Mouse (Mus musculus): ENCODE results near the gene Banf1. TPM values are rescaled to one million over a fixed set of nuclear protein-coding genes. Genes with fewer than 3 reads are reported as not detected.

The Banf1 gene
- polyA plus RNA-seq, 1 experiment from 2014 or later, result 324 TPM

DNA sequence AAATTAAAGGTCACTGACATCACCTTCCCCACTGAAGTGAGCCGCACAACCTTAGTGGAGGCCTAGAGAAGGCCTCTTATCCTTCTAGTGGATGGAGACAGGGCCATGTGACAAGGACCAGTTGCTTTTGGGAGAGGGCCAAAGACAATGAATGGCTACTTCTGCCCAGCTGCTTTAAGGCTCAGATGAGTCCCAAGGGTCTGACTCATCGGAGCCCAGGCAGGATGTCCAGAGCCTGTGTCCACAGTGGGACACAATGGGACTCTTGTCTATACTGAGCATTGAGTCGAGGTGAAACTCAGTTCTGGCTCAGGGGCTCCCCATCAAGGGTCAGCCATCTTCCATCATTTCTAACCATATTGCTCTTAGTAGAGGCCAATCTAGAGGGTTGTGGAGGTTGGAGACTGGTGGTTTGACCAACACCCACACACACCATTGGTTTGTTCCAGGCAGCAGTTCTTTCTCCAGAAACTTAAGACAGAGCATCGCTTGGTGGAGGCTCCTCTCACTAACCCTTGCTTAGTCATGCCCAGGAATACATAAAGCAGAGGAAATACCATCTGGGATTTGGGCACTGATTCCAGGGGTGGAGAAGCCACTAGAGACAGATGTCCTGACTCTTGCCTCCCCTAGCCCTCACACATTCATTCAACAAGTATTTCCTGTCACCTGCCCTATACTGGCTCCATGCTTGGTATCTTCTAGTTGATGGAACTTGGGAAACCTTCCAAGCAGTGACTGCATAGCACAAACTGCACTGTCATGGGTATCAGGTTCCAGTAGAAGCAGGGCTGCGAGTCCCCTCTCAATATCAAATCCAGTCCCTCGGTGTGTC, 21.5 kb downstream of the Banf1 start:
- H3K4me2 ChIP-seq (replicated peaks), result no peak overlapping the region
- H3K27ac ChIP-seq, result no peak overlapping the region
- no peaks in the 10 kb centered on the region for H3K9me3 ChIP-seq (replicated peaks)
- WGBS, result 79% methylated on average over 6 of the region's 6 CpGs
- H3K9ac ChIP-seq, result no peak overlapping the region
- no peak overlapping the region for H3K4me3 ChIP-seq
- H3K36me3 ChIP-seq, result no peaks in the 10 kb centered on the region
- H3K27me3 ChIP-seq, result peaks cover 8% of the 10 kb centered on the region; the same call in 1 of the 2 replicates
- H3K4me1 ChIP-seq, result peaks cover 6% of the 10 kb centered on the region; the same call in 1 of the 2 replicates
- ATAC-seq (ENCODE audit: low FRiP score), result no peak

GRCm38 (mm10) chr19:5341360-5341759, 25.6 kb downstream of the Banf1 start:
- H3K27ac ChIP-seq, result no peak overlapping the region
- H3K36me3 ChIP-seq, result no peaks in the 10 kb centered on the region
- WGBS, result 96% methylated on average over 7 of the region's 7 CpGs
- H3K9me3 ChIP-seq (replicated peaks), result no peaks in the 10 kb centered on the region
- no peak overlapping the region for H3K4me2 ChIP-seq (replicated peaks)
- H3K9ac ChIP-seq, result no peak overlapping the region
- peaks cover 4% of the 10 kb centered on the region; the same call in 1 of the 2 replicates for H3K27me3 ChIP-seq
- H3K4me3 ChIP-seq, result no peak overlapping the region
- H3K4me1 ChIP-seq, result no peaks in the 10 kb centered on the region
- no peak for ATAC-seq (ENCODE audit: low FRiP score)

DNA sequence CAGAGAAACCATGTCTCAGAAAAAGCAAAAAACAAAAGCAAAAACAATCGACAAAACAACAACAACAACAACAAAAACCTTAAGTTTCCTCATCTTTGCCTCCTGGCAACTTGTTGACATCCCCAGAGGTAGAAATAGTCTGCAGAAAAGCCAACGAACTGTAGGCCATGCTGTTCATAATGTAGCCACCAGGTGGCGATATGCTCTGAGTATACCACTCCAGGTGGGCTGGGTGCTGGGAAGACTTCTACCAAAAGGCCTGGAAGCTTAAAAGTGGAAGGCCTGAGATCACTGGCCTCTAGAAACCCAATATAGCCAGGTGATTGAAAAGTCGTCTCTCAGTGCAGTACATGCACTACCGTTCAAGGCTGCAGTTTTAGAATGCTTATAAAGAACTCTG, 29.0 kb downstream of the Banf1 start:
- Histone ChIP-seq H3K9me3 (replicated peaks) (no peaks in the 10 kb centered on the region), H3K9ac (no peak overlapping the region), H3K4me1 (no peaks in the 10 kb centered on the region), H3K27ac (no peak overlapping the region), H3K36me3 (no peaks in the 10 kb centered on the region), H3K4me2 (replicated peaks) (no peak overlapping the region), H3K4me3 (no peak overlapping the region), H3K27me3 (peaks cover 4% of the 10 kb centered on the region; the same call in 1 of the 2 replicates)
- 19% methylated on average over 5 of the region's 5 CpGs for WGBS
- no peak for ATAC-seq (ENCODE audit: low FRiP score)

DNA sequence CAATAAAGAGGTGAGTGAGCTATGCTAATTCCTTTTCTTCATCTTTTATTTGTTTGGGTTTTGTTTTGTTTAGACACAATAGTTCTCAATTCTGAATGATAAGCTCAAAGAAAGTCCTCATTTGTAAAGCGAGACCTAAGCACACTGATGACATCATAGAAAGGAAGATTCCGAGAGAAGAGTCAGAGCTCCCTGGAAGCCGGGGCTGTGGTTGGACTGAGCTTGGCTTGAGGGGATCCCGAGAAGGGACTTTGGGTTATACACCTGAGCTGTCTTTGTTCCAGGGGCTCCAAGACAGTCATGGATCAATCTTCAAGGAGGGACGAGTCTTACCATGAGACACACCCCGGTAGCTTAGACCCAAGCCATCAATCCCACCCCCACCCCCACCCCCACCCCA, 31.5 kb downstream of the Banf1 start, which contains the start of gene Catsper1:
Catsper1 (plus strand) TSS at position 301 of the 400 bp plus-strand sequence.
- H3K27me3 ChIP-seq, result no peaks in the 10 kb centered on the region
- H3K4me2 ChIP-seq (replicated peaks), result no peak within 1 kb of the TSS
- no peak within 1 kb of the TSS for H3K9ac ChIP-seq
- H3K36me3 ChIP-seq, result no peaks in the 10 kb centered on the region
- no peaks in the 10 kb centered on the region for H3K4me1 ChIP-seq
- no peak within 1 kb of the TSS for H3K4me3 ChIP-seq
- no peak for ATAC-seq (ENCODE audit: low FRiP score)
- 90% methylated on average over 6 of the region's 6 CpGs for WGBS
- H3K27ac ChIP-seq, result no peak within 1 kb of the TSS
- H3K9me3 ChIP-seq (replicated peaks), result no peaks in the 10 kb centered on the region

GRCm38 (mm10) chr19:5334741-5335140, 32.2 kb downstream of the Banf1 start:
- ATAC-seq (ENCODE audit: low FRiP score), result no peak
- H3K9me3 ChIP-seq (replicated peaks), result no peaks in the 10 kb centered on the region
- H3K36me3 ChIP-seq, result no peaks in the 10 kb centered on the region
- no peak overlapping the region for H3K27ac ChIP-seq
- H3K27me3 ChIP-seq, result no peaks in the 10 kb centered on the region
- no peak overlapping the region for H3K9ac ChIP-seq
- H3K4me2 ChIP-seq (replicated peaks), result no peak overlapping the region
- WGBS, result 73% methylated on average over 5 of the region's 5 CpGs
- no peak overlapping the region for H3K4me3 ChIP-seq
- no peaks in the 10 kb centered on the region for H3K4me1 ChIP-seq

GRCm38 (mm10) chr19:5327970-5328369, 39.0 kb downstream of the Banf1 start:
- H3K9me3 ChIP-seq (replicated peaks), result no peaks in the 10 kb centered on the region
- H3K36me3 ChIP-seq, result no peaks in the 10 kb centered on the region
- no peak overlapping the region for H3K4me2 ChIP-seq (replicated peaks)
- H3K27ac ChIP-seq, result no peak overlapping the region
- no peaks in the 10 kb centered on the region for H3K27me3 ChIP-seq
- ATAC-seq (ENCODE audit: low FRiP score), result no peak
- H3K4me3 ChIP-seq, result no peak overlapping the region
- no peak overlapping the region for H3K9ac ChIP-seq
- 70% methylated on average over 19 of the region's 19 CpGs for WGBS
- no peaks in the 10 kb centered on the region for H3K4me1 ChIP-seq

- Histone ChIP-seq H3K27me3 (no peaks in the 10 kb centered on the region), H3K4me2 (replicated peaks) (no peak overlapping the region), H3K27ac (no peak overlapping the region), H3K4me3 (no peak overlapping the region), H3K9ac (no peak overlapping the region), H3K4me1 (no peaks in the 10 kb centered on the region), H3K36me3 (no peaks in the 10 kb centered on the region), H3K9me3 (replicated peaks) (no peaks in the 10 kb centered on the region)
- 49% methylated on average over 17 of the region's 17 CpGs for WGBS
- no peak for ATAC-seq (ENCODE audit: low FRiP score)
Measured at GRCm38 (mm10) chr19:5323801-5324200, 43.2 kb downstream of the Banf1 start.

Other genes with a start within 250 kb of the Banf1 start
- gene Klc2, start 248.6 kb downstream of the Banf1 start, polyA plus RNA-seq (2016; fragmentation: Nextera tagmentation; extraction: Ambion mirVana), result 56.1 and 67.3 TPM in 2 replicates
- 36.6 and 38.8 TPM in 2 replicates for gene Pacs1, start 94.0 kb downstream of the Banf1 start, polyA plus RNA-seq (2016; fragmentation: Nextera tagmentation; extraction: Ambion mirVana)
- 363 and 385 TPM in 2 replicates for gene Sf3b2, start 71.7 kb downstream of the Banf1 start, polyA plus RNA-seq (2016; fragmentation: Nextera tagmentation; extraction: Ambion mirVana)
- gene Gal3st3, start 68.8 kb downstream of the Banf1 start, polyA plus RNA-seq (2016; fragmentation: Nextera tagmentation; extraction: Ambion mirVana), result 22.6 and 27.6 TPM in 2 replicates
- not detected in 2 replicates for gene Catsper1, start 31.4 kb downstream of the Banf1 start, polyA plus RNA-seq (2016; fragmentation: Nextera tagmentation; extraction: Ambion mirVana)
- 3.0 and 3.6 TPM in 2 replicates for gene Cst6, start 17.6 kb downstream of the Banf1 start, polyA plus RNA-seq (2016; fragmentation: Nextera tagmentation; extraction: Ambion mirVana)
- gene Eif1ad, start 427 bp downstream of the Banf1 start, polyA plus RNA-seq (2016; fragmentation: Nextera tagmentation; extraction: Ambion mirVana), result 61.2 and 67.0 TPM in 2 replicates
- gene Sart1, start 21.5 kb upstream of the Banf1 start, polyA plus RNA-seq (2016; fragmentation: Nextera tagmentation; extraction: Ambion mirVana), result 106 and 111 TPM in 2 replicates
- gene Tsga10ip, start 35.4 kb upstream of the Banf1 start, polyA plus RNA-seq (2016; fragmentation: Nextera tagmentation; extraction: Ambion mirVana), result 0.86 and 0.98 TPM in 2 replicates
- gene Drap1, start 57.8 kb upstream of the Banf1 start, polyA plus RNA-seq (2016; fragmentation: Nextera tagmentation; extraction: Ambion mirVana), result 276 and 280 TPM in 2 replicates
- gene AI837181, start 58.0 kb upstream of the Banf1 start, polyA plus RNA-seq (2016; fragmentation: Nextera tagmentation; extraction: Ambion mirVana), result 59.0 and 59.6 TPM in 2 replicates
- gene Fosl1, start 80.4 kb upstream of the Banf1 start, polyA plus RNA-seq (2016; fragmentation: Nextera tagmentation; extraction: Ambion mirVana), result not detected in 2 replicates
- gene Ccdc85b, start 90.7 kb upstream of the Banf1 start, polyA plus RNA-seq (2016; fragmentation: Nextera tagmentation; extraction: Ambion mirVana), result 10.7 and 11.0 TPM in 2 replicates
- gene Fibp, start 93.4 kb upstream of the Banf1 start, polyA plus RNA-seq (2016; fragmentation: Nextera tagmentation; extraction: Ambion mirVana), result 133 and 144 TPM in 2 replicates
- 3.7 and 4.3 TPM in 2 replicates for gene Ctsw, start 101.3 kb upstream of the Banf1 start, polyA plus RNA-seq (2016; fragmentation: Nextera tagmentation; extraction: Ambion mirVana)
- 75.3 and 81.0 TPM in 2 replicates for gene Efemp2, start 106.8 kb upstream of the Banf1 start, polyA plus RNA-seq (2016; fragmentation: Nextera tagmentation; extraction: Ambion mirVana)
- 43.3 and 45.4 TPM in 2 replicates for gene Mus81, start 121.2 kb upstream of the Banf1 start, polyA plus RNA-seq (2016; fragmentation: Nextera tagmentation; extraction: Ambion mirVana)
- 3,169 and 3,299 TPM in 2 replicates for gene Cfl1, start 123.3 kb upstream of the Banf1 start, polyA plus RNA-seq (2016; fragmentation: Nextera tagmentation; extraction: Ambion mirVana)
- 0.23 and 0.56 TPM in 2 replicates for gene 1700020D05Rik, start 136.6 kb upstream of the Banf1 start, polyA plus RNA-seq (2016; fragmentation: Nextera tagmentation; extraction: Ambion mirVana)
- 38.3 and 42.2 TPM in 2 replicates for gene Snx32, start 143.4 kb upstream of the Banf1 start, polyA plus RNA-seq (2016; fragmentation: Nextera tagmentation; extraction: Ambion mirVana)
- gene Ovol1, start 193.5 kb upstream of the Banf1 start, polyA plus RNA-seq (2016; fragmentation: Nextera tagmentation; extraction: Ambion mirVana), result 0.18 and 0.19 TPM in 2 replicates
- gene Ap5b1, start 200.9 kb upstream of the Banf1 start, polyA plus RNA-seq (2016; fragmentation: Nextera tagmentation; extraction: Ambion mirVana), result 2.6 and 3.2 TPM in 2 replicates
- 114 and 126 TPM in 2 replicates for gene Rnaseh2c, start 234.7 kb upstream of the Banf1 start, polyA plus RNA-seq (2016; fragmentation: Nextera tagmentation; extraction: Ambion mirVana)
- 73.2 and 76.5 TPM in 2 replicates for gene Kat5, start 243.1 kb upstream of the Banf1 start, polyA plus RNA-seq (2016; fragmentation: Nextera tagmentation; extraction: Ambion mirVana)

Measured in hindbrain, embryonic 12.5 days (tissue).